Mouse (Mus musculus) thymus, adult 2 months (tissue): ENCODE data around the gene Hyou1. TPM values are rescaled to one million over a fixed set of nuclear protein-coding genes. Genes with fewer than 3 reads are reported as not detected.

Source experiments
- DNase-seq: peaks from one replicate; pipeline ENCODE4 v3.0.0; 2021
- H3K27ac ChIP-seq: fragments of 200-500 bp; 2 replicates; pipeline ENCODE4 v1.5.1; 2012; ENCODE audit warnings: low read length, control low read depth; ENCODE audit not compliant: control insufficient read depth, insufficient read depth
- H3K27me3 ChIP-seq: fragments of 200-500 bp; 2 replicates; pipeline ENCODE4 v1.6.1; 2012; ENCODE audit warnings: mild to moderate bottlenecking, low read length, moderate library complexity, mixed read lengths; ENCODE audit not compliant: control insufficient read depth, insufficient read depth
- H3K36me3 ChIP-seq: fragments of 200-500 bp; 2 replicates; pipeline ENCODE4 v1.6.1; 2012; ENCODE audit warnings: mild to moderate bottlenecking, low read length, moderate library complexity; ENCODE audit not compliant: control insufficient read depth, insufficient read depth
- H3K4me1 ChIP-seq: fragments of 200-500 bp; replicated peaks from 2 replicates; pipeline ENCODE4 v1.6.1; 2012; ENCODE audit warnings: low read length; ENCODE audit not compliant: control insufficient read depth, insufficient read depth
- H3K4me3 ChIP-seq: fragments of 200-500 bp; 2 replicates; pipeline ENCODE4 v1.5.1; 2012; ENCODE audit warnings: mild to moderate bottlenecking, low read length, control low read depth, moderate library complexity; ENCODE audit not compliant: control insufficient read depth, insufficient read depth
- CTCF ChIP-seq: fragments of 200-500 bp; IDR thresholded peaks from 2 replicates; pipeline ENCODE4 v1.5.1; 2012; ENCODE audit warnings: mild to moderate bottlenecking, control low read depth, low read length, moderate library complexity, borderline replicate concordance; ENCODE audit not compliant: control insufficient read depth, poor library complexity, insufficient read depth; ENCODE audit errors: extremely low read depth
- POLR2A ChIP-seq: fragments of 200-500 bp; IDR thresholded peaks from 2 replicates; pipeline ENCODE4 v1.6.1; 2012; ENCODE audit warnings: mild to moderate bottlenecking, low read length, control low read depth, moderate library complexity; ENCODE audit not compliant: control insufficient read depth, poor library complexity, insufficient read depth; ENCODE audit errors: extremely low read depth
- WGBS: fragments of 180-500 bp; shearing (Covaris S2); methylation state at CpG from one replicate; pipeline ENCODE4 v1.1.7; 2018; 5-methylcytosine and 5-hydroxymethylcytosine counted together
- polyA plus RNA-seq: library from polyadenylated mRNA; depleted of rRNA; stranded (reverse); fragments of >200 nt; gene quantifications from 2 replicates; pipeline ENCODE4 v1.2.3, GENCODE M21; 2012

The Hyou1 gene
- polyA plus RNA-seq, 1 experiment = 75.5 TPM

DNA sequence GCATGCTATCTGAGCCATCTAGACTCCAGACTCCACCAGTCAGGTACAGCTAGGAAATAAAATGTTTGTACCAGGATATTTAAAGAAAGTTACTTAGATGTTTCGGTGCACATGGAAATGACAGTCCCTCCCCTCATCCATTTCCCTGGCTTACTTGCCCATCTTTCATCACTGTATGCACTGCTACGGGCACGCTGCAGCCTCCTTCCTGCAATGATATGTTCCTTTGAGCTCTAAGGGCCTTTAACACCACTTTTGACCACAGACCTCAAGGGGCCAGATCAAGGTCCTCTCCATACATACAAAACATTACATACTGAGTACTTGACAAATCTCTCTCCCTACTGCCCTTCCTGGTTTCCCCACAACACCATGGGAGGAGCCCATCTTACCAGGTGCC is 42.3 kb upstream of the Hyou1 start:
- no peak for TF ChIP-seq CTCF
- no peak for TF ChIP-seq POLR2A
- Histone ChIP-seq H3K36me3 (peaks cover 10% of the 10 kb centered on the region), H3K27me3 (no peaks in the 10 kb centered on the region), H3K4me3 (no peak overlapping the region), H3K4me1 (peaks cover 11% of the 10 kb centered on the region), H3K27ac (no peak overlapping the region)
- DNase-seq = no peak
- WGBS = 73% methylated on average over 3 of the region's 3 CpGs

DNA sequence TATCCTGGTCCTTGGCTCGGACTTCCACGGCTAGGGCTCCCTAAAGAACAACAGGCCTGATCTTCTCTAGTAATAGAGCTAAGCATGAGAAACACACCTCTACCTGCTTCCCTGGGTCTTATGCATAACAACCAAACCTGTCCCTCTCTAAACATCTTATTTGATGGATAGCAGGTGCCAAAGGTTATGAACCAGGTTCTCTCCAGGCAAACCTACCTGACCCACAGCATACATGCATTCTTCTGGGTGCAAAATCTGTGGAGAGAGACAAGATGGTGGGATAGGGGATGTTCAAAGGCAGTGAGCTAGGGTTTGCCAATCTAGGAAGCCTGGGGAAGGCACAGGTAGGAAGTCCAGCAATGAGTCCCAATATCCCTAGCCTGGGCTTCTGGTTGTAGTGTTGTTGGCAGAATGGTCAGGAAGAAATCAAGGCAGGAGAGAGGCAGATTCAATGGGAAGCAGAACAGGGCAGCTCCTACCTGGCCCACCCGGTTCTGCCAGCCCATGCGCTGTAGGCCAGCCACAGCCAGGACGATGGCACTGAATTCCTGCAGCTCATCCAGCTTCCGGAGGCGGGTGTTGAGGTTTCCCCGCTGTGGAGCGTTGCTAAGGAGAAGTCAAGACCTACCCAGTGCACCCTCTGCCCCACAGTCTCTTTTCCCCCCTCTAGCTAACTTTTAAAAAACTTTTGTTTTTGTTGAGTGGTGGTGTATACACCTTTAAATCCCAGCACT is 41.7 kb upstream of the Hyou1 start:
- no peak for DNase-seq
- peaks cover 11% of the 10 kb centered on the region for H3K4me1 ChIP-seq
- TF ChIP-seq CTCF (no peak), POLR2A (no peak)
- peaks cover 10% of the 10 kb centered on the region for H3K36me3 ChIP-seq
- WGBS = 91% methylated on average over 9 of the region's 9 CpGs
- H3K27ac ChIP-seq = 0 out of 2 replicates have a peak overlapping the region, but pooled peaks have one; percentile 15
- no peak overlapping the region for H3K4me3 ChIP-seq
- H3K27me3 ChIP-seq = no peaks in the 10 kb centered on the region

DNA sequence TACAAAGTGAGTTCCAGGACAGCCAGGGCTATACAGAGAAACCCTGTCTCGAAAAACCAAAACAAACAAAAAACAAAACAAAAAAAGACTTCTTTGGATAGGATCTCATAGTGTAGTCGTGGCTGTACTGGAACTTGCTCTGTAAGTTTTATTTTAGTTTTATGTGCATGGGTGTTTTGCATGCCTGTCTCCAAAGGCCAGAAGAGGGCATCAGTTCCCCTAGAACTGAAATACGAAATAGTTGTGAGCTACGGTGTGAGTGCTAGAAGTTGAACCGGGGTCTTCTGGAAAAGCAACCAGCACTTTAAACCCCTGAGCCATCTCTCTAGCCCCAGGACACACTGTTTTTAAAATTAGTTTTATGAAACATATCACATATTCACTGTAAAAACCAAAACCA is 40.7 kb upstream of the Hyou1 start:
- H3K4me1 ChIP-seq = peaks cover 15% of the 10 kb centered on the region
- 81% methylated on average over 5 of the region's 5 CpGs for WGBS
- no peak for DNase-seq

DNA sequence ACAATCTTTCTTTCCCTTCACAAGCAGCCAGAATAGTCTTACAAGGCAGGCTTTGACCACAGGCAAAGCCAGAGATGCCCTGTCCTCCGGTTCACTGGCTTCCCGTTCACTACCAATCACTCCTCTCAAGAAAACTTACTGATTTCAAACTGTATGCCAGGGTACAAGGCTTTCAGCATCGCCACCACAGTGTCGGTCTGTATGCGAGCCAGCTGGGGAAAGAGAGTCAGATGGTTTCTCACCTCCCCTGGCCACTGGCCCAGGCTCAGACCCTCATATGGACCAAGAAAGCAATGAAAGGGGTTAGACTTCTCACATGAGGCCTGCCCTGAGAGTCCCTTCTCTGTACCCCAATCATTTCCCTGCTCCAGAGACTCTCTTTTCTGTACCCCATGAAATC is 37.8 kb upstream of the Hyou1 start:
- DNase-seq = no peak
- H3K27ac ChIP-seq = no peak overlapping the region
- no peak for TF ChIP-seq CTCF
- TF ChIP-seq POLR2A = no peak
- H3K4me1 ChIP-seq = peaks cover 13% of the 10 kb centered on the region
- 95% methylated on average over 5 of the region's 5 CpGs for WGBS
- H3K4me3 ChIP-seq = no peak overlapping the region
- no peaks in the 10 kb centered on the region for H3K36me3 ChIP-seq
- H3K27me3 ChIP-seq = no peaks in the 10 kb centered on the region

More for the DNA sequence above, 40.7 kb upstream of the Hyou1 start:
- no peak for TF ChIP-seq CTCF
- TF ChIP-seq POLR2A = no peak
- Histone ChIP-seq H3K36me3 (peaks cover under 1% of the 10 kb centered on the region), H3K27me3 (no peaks in the 10 kb centered on the region), H3K4me3 (no peak overlapping the region), H3K27ac (no peak overlapping the region)

DNA sequence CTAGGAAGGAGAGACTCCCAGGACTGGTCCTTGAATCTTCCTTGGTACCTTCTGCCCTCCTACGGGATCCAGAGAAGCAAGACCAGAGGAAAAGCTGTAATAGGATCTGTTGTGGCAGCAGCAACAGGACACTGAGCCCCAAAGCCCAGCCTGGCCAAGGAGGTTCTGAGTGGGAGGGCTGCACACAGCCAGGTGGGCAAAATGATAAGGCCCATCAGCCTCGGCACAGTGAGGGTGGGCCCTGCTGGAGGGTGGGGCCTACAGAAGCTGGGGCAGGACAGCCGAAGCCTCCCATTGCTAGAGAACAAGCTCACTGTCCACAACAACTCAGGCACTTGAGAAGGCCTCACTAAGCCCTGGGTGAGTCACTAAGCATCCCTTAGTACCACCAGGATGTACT is 37.1 kb upstream of the Hyou1 start:
- Histone ChIP-seq H3K4me1 (peaks cover 9% of the 10 kb centered on the region), H3K27ac (no peak overlapping the region), H3K4me3 (no peak overlapping the region), H3K36me3 (no peaks in the 10 kb centered on the region), H3K27me3 (no peaks in the 10 kb centered on the region)
- no peak for DNase-seq
- TF ChIP-seq POLR2A = no peak
- TF ChIP-seq CTCF = no peak
- WGBS = 86% methylated on average over 3 of the region's 3 CpGs

DNA sequence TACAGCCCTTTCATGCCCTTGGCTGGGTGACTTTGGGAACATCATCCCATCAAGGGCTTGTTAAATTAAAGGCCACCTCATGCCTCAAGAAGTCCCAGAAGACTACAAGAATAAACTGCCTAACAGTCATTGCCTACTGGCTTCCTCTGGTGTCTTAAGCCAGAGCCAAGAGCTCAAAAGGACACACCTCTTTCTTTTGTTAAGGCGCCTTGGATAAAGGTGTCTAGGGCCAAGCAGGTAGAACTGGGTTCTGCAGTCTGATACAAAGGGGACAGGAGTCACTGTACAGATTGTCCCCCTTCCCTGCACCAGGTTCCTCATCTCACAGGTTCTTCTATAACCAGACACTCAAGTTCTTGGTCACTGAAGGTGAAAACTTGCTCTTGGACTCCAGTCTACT is 36.7 kb upstream of the Hyou1 start:
- TF ChIP-seq CTCF = no peak
- TF ChIP-seq POLR2A = no peak
- Histone ChIP-seq H3K27me3 (no peaks in the 10 kb centered on the region), H3K4me1 (peaks cover 8% of the 10 kb centered on the region), H3K27ac (no peak overlapping the region), H3K36me3 (no peaks in the 10 kb centered on the region; the same call in 1 of the 2 replicates), H3K4me3 (no peak overlapping the region)
- 83% methylated on average over 1 of the region's 1 CpGs for WGBS
- no peak for DNase-seq
